Mouse (Mus musculus) cerebellum, postnatal 14 days (tissue): ENCODE data around the gene Actr5.

Experiments used
- DNase-seq, 2 experiments: peaks; one replicate each; pipeline ENCODE4 v3.0.0; 2021; ENCODE audit warnings: mixed read lengths in 2 of 2

The Actr5 gene

GRCm38 (mm10) chr2:158624718-158625222 lies at the start of gene Actr5:
TSS of gene Actr5 (plus strand) at chr2:158624888.
- peak; percentile 93 to 94 for DNase-seq

DNA sequence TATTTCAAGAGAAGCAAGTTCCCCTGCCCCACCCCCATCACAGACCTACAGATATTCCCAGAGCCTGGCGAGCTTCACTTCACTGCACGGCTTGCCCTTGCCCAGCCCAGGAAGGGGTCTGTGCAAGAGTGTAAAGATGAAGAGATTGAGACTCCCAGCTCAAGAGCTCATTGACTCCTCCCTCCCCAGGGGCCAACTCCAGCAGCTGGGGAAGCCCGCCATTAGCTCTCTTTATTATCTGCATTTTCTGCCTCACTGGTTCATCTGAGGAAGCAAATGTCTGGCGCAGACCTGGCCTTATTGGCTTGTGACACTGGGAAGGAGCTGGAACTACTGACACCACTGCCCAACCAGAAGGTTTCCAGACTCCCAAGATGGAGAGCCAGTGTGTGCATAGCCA lies 44.7 kb upstream of the Actr5 start:
- no peak for DNase-seq

DNA sequence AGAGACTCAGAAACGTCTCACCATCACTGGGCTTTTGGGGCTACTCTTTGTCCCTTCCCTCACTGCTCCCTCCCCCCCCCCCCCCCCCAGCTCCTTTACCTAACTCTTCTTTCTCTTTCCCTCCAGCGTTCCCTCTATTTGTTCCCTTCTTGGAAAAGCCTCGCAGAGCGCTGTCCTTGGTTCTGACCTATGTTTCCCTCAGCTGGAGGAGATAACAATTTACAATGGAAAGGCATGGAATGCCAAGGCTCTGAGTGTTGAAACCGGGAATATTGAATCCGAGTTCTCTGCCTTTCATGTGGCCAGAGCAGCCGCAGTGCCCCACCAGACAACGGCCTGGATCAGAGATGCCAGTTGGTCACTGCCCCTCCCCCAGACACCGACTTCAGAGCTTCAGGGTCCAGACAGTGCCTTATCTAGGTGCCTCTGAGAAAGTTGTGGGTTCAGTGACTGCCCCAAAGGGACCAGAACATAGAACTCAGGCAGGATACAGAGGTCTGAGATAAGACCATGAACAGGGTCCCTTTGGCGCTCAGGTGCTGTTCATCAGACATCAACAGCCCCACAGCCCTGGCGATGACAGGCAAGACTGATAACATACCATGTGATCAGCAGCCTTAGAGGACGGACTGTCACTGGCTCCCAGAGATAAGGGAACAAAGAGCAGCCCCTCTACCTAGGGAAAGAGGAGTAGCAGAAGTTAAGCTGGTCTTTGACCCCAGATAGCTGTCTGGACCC lies 39.9 kb upstream of the Actr5 start:
- DNase-seq, result no peak

- DNase-seq, result peak; percentile 22 to 27
Measured at GRCm38 (mm10) chr2:158588524-158589271, 36.0 kb upstream of the Actr5 start.

DNA sequence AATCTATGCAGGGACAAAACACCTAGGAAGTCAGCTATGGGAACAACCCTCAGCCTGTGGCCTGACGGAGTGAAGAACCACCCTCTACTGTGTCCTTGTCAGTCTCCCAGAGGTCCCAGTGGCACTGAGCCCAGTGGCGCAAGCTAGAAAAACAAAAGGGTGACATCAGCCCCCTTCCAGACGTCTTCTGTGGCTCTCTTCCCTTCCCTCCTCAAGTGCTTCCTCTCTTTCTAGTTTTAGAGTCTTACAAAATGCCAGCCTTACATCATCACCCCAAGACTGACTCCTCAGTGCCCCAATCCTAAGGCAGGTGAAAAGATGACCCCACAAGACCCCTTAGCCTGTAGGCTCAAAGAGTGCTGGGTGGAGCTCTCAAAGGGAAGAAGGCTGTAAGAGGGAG lies 34.2 kb upstream of the Actr5 start:
- no peak for DNase-seq

- peak in 1 of 2 experiments; percentile 36 for DNase-seq
Measured at GRCm38 (mm10) chr2:158591286-158591685, 33.4 kb upstream of the Actr5 start.

DNA sequence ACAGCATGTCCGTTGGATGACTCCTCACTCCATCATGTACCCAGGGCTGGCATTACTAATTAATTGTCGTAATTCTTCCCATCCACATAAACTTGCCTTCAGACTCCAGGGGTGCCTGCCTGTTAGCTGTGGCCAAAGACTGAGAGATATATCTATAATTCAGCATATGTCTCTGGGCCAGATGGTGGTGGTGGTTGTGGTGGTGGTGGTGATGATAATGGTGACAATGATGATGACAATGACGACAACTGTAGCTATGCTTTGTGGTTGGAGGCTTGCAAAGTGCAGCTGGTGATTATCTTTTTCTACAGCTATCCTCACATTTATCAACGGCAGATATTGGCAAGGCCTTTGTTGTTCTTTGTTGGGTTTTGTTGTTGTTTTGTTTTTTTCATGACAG lies 31.3 kb upstream of the Actr5 start:
- no peak for DNase-seq

GRCm38 (mm10) chr2:158595103-158595502 lies 29.6 kb upstream of the Actr5 start:
- peak; percentile 85 to 89 for DNase-seq

- no peak for DNase-seq
Measured at GRCm38 (mm10) chr2:158595577-158595976, 29.1 kb upstream of the Actr5 start.

DNA sequence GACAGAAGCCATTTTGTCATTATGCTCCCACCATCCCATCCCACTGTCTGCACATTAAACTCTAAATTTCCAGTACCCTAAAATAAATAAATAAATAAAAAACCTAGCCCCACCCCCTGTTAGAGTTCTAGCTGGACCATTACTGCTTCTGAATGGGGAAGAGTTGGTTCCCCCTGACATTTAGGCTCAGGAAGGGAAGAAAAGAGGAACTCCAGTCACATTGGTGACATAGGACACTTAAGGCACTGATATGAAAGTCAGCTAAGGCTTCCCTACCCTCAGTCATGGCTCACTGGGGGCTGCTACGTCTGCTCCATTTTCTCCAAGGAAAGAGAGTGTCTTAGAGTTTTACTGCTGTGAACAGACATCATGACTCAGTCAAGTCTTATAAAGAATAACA lies 27.9 kb upstream of the Actr5 start:
- DNase-seq, result no peak

- no peak for DNase-seq
Measured at GRCm38 (mm10) chr2:158600517-158600916, 24.2 kb upstream of the Actr5 start.

GRCm38 (mm10) chr2:158601326-158601725 lies 23.4 kb upstream of the Actr5 start:
- DNase-seq, result no peak

GRCm38 (mm10) chr2:158602663-158603062 lies 22.0 kb upstream of the Actr5 start:
- DNase-seq, result no peak

DNA sequence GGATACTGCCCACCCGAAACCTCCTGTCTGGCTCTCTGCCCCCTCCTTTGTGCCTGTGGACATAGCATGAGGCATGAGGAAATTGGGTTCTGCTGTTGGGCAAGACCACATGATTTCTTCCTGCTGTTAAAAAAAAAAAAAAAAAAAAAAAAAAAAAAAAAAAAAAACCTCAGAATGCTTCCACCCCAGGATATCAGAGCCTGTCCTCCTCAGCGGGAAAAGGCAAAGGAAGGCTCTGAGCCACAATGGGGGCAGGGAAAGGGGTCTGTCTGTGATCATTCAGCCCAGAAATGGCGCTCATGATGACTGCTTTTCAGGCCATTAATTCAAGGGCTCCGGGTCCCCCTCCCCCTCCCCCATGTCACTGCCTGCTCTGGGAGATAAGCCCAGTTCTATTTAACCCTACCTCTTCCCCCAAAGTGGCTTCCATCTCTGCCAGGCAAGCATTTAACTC lies 18.1 kb upstream of the Actr5 start:
- DNase-seq, result peak in 1 of 2 experiments; percentile 42

GRCm38 (mm10) chr2:158609681-158610080 lies 15.0 kb upstream of the Actr5 start:
- DNase-seq, result no peak

- peak; percentile 38 for DNase-seq
Measured at GRCm38 (mm10) chr2:158610488-158611325, 14.0 kb upstream of the Actr5 start, which contains the start of gene Slc32a1. TSS of gene Slc32a1 (plus strand) at chr2:158610767.

DNA sequence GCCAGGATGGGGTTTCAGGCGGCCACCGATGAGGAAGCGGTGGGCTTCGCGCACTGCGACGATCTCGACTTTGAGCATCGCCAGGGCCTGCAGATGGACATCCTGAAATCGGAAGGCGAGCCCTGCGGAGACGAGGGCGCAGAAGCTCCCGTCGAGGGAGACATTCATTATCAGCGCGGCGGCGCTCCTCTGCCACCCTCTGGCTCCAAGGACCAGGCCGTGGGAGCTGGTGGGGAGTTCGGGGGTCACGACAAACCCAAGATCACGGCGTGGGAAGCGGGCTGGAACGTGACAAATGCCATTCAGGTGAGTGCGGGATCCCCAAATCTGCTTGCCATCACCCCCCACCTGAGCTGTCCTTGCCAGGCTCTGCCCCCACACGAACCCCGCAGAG lies 13.4 kb upstream of the Actr5 start:
- DNase-seq, result no peak

DNA sequence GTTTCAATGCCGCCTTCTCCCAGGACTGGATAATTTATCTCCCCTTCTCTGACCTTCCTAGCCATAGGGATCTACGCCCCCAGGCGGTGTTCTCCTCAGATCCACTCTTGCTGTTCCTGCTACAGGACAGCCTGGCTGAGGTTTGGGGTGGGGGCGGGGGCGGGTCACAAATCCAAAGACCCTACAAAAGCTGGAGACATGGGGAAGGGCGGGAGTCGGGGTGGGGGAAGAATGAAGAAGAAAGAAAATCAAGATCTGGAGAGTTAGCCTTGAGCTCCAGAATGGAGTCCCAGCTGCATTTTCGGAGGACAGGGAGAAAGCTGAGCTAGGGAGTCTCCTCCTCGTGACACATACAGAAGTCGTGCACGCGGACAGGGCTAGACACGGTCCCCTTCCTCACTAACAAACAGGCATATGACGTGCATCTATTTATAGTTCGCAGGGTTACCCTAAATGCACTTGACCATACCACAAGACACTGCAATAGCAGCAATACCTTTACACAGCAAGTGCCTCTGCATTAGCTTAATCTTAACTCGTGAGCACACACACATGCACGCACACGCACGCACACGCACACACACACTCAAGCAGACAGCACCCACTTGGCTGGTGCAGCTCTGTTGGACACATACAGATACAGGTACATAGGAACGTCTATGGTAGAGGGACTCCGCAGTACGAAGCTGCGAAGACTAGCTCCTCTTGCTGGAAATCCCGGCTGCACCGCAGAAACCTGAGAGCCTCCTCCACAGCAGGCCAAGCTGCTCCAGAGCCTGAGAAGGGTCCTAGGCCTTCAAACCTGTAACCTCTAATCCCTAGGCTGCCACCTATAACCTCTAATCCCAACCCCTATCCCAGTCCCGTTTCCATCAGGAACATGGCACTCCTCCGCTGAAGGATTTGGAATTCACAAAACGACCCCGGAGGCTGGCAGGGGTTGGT lies 12.7 kb upstream of the Actr5 start:
- peak in 1 of 2 experiments; percentile 25 for DNase-seq

- DNase-seq, result peak; percentile 35 to 67
Measured at GRCm38 (mm10) chr2:158612671-158613250, 11.9 kb upstream of the Actr5 start.

DNA sequence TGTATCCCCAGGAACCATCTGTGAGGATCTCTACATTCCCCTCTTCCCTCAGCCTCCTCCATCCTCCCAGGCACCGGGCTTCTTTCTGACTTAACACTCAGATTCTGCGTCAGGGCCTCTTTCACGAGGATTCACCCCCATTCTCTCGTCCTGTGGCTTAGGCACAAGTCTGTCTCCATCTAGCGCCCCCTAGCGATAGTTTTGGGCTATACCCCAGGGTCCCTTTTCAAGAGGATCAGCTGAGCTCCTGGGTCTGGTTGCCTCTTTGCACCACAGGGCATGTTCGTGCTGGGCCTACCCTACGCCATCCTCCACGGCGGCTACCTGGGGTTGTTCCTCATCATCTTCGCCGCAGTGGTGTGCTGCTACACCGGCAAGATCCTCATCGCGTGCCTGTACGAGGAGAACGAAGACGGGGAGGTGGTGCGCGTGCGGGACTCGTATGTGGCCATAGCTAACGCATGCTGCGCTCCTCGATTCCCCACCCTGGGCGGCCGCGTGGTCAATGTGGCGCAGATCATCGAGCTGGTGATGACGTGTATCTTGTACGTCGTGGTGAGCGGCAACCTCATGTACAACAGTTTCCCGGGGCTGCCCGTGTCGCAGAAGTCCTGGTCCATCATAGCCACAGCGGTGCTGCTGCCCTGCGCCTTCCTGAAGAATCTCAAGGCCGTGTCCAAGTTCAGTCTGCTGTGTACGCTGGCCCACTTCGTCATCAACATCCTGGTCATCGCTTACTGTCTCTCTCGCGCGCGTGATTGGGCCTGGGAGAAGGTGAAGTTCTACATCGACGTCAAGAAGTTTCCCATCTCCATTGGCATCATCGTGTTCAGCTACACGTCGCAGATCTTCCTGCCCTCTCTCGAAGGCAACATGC lies 10.9 kb upstream of the Actr5 start:
- peak; percentile 62 to 76 for DNase-seq
